Mouse (Mus musculus): ENCODE results near the gene Jrkl. TPM values are rescaled to one million over a fixed set of nuclear protein-coding genes. Genes with fewer than 3 reads are reported as not detected.

Jrkl gene
- 1 to 10 TPM; 6.9 to 7.2 TPM for total RNA-seq (2021)
- long read RNA-seq, experiment 1, transcript Jrkl-201 (1 exons, 3,223 nt): major isoform, 13 of 13 reads
- long read RNA-seq, experiment 1, partial matches to known transcripts: 0 of 13 reads
- long read RNA-seq, experiment 1, other reads (novel, unspliced or antisense): 0 of 13 reads
- long read RNA-seq, experiment 2, transcript Jrkl-201 (1 exons, 3,223 nt): major isoform, 8 of 8 reads
- long read RNA-seq, experiment 2, partial matches to known transcripts: 0 of 8 reads
- long read RNA-seq, experiment 2, other reads (novel, unspliced or antisense): 0 of 8 reads

DNA sequence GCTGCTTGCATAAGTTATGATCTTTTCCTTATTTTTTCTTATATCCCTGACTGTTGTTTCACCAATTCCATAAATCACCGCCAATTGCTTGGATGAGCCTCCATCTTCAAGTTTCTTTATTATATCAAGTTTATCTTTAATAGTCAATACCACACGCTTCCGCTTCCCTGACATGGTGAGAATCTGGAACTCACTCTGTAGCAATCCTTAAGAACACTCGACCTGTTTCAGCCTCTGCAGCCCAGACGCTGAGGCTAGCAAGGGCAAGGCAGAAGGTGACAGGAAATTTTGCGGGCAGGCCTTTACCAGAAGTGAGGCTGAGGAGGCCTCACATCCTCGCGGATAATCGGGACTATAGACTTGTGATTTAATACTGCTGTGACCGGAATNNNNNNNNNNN lies at the start of gene Jrkl:
TSS of gene Jrkl (minus strand) at position 349 of the 400 bp plus-strand sequence.
- DNase-seq (ENCODE audit: low spot score in 2 of 2): peak in 1 of 2 experiments; percentile 12

DNA sequence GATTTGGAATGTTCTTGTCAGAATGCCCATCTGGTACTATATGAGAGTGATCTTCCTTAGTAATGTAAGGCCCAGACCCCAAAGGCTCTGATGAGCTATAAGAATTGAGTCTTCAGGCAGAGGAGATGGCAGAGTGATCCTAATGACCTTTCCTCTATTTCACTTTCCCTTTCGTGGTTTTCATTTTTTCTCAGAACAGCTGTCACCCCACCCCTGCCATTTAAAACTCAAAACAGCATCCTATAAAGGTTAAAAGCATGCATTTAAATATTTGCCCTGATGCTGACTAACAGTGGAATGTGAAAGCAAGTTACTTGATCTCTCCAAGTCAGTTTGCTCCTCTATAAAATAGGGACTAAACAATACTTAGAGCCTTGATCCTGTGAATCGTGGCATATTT lies 41.9 kb upstream of the Jrkl start:
- DNase-seq (ENCODE audit: low spot score in 2 of 2): no peak

DNA sequence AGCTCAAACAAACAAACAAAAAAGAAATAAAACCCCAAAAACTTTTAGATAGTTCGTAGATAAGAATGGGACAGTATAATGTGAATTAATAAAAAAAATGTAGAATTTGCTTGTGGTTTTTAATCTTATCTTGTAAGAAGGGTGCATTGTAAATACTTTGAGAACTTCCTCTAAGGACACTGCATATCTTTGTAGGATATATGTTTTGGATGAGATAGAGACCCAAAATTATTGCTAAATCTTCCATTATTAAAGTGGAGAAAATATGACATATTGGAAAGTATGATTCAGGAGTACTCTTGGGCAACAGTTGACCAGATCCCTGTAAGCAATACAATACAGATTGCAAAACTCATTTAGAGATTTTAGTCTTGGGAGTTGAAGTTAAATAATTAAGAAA lies 27.6 kb upstream of the Jrkl start:
- DNase-seq (ENCODE audit: low spot score in 2 of 2): no peak

DNA sequence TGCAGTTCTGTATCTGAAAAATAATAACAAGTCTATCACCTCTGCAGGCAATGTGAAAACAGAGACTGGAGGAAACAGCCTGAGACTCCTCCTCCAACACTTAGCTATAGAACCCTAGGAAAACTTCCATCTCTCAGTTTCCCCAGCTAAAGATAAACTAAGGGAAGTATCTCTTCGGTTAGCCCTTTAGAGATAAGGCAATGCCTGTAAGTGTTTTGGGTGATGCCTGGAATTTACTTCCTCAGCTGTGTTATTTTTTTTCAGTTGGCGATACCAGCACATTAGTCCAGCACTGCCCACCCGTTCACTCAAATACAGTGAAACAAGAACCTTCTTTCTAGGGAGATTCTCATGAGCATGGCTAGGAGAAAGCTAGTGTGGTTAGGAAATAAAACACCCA lies 15.4 kb upstream of the Jrkl start:
- no peak for DNase-seq (ENCODE audit: low spot score in 2 of 2)

DNA sequence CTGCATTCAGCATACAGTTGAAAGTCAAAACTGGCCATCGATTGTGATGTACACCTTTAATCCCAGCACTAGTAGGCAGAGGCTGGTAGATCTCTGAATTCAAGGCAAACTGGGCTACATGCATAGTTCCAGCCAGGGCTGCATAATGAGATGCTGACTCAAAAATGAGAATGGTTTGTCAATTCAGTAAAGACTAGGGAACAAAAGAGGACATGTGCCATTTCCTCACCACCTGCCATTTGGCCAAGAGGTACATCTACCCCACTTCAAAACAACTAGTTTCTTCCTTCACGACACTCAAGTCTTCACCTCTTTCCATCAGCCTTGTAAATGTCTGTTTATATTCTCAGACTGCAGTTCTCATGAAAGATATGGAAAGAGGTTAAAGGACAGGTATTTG lies 12.5 kb upstream of the Jrkl start:
- no peak for DNase-seq (ENCODE audit: low spot score in 2 of 2)

DNA sequence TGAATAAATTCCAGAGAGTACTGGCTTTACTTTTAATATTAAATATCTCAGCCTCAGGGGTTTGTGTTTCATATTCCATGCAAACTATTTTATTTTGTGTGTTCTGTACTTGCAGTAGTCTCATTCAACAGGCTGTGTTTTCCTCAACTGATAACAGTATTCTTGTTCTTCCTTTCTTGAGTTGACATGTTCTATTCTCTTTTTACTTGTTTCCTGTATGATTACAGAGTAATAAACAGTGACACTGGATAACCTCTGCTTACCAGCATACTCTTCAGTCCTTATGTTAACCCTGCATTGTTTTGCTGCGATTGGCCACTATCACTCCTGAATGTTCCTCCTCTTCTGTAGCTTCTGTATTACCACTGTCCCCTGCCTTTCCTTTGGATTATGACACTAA lies 11.1 kb upstream of the Jrkl start:
- no peak for DNase-seq (ENCODE audit: low spot score in 2 of 2)

DNA sequence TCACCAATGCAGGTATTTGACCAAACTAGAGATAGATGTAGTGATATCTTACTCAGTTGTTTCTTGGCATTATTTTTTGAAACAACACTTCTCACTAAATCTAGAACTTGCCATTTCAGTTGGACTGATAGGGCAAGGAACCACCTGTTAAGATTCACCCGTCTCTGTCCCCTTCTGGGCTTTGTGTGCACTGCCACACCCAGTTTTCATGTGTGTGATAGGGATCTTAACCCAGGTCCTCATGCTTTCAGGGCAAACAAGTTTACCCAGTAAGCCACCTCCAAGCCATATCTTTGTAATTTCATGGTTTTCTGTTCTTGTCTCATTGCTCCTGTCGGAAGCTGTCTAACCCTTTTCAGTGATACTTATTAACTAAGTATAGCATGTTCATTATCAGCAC lies 5.6 kb upstream of the Jrkl start:
- no peak for DNase-seq (ENCODE audit: low spot score in 2 of 2)

DNA sequence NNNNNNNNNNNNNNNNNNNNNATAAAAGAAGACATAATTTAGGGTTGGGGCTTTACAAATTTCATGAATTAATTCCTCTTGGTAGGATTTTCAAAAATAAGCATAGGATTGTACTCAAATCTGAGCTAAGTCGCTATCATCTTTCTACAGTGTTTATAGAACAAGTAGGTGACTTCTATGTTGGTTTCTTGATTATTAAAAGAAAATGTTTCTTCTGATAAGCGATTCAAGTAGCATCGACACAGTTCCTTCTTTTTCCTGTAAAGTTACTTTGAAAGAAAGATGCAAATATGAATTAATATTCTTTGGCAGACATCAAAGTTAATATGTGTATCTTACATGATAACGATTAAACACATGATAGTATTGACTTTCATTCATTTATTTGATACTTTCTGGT lies 2.5 kb upstream of the Jrkl start:
- no peak for DNase-seq (ENCODE audit: low spot score in 2 of 2)

DNA sequence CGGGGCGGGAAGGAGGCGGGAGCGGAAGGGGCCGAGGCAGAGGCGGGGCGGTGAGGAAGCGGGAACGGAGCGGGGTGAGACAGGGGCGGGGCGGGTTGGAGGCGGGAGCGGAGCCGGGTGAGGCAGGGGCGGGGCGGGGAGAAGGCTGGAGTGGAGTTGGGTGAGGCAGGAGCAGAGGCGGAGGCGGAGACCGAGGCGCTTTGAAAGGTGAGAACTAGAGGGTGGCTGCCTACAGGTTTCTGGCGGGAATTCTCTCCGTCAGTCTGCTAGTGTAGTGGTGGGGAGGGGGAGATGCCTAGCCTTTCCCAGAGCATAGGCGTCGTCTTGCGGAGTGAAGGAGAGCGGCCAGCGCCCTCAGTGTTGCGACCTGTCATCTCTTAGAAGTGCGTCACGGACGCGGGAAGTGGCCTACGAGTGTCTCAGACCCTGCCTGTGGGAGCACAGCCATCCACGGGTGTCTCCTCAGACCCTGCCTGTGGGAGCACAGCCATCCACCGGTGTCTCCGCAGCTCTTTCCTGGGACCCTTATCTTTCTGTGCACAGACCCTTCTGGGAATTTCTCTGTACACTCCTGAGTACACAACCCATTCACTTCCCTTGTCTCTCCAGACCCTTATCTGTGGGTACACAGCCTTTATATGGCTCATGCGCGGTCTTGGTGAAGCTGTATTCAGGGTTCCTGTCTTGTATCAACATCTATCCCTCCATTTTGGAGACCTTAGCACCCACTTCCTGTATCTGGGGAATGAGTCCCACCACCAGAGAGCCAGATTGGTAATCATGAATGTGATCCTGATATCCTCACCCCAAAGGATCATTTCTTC lies 1.4 kb upstream of the Jrkl start, which contains the start of gene Ccdc82:
TSS of gene Ccdc82 (plus strand) at position 141 of the 824 bp plus-strand sequence.
- DNase-seq (ENCODE audit: low spot score in 2 of 2): peak; percentile 88 to 94

DNA sequence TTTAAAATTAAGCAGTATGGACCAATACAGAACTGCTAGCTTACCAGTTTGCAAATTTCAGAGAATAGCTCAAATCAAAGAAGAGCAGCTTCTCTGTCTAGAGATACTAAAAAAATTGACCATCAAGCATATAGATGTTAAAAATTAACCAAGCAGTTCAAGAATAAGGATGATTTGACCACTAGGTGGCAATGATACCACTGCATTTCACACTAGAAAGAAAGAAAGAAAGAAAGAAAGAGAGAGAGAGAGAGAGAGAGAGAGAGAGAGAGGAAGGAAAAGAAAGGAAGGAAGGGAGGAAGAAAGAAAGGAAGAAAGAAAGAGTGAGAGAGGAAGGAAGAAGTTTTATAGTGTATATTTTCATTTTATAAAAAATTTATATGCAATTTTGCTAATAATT lies 3.3 kb downstream of the Jrkl start:
- no peak for DNase-seq (ENCODE audit: low spot score in 2 of 2)

DNA sequence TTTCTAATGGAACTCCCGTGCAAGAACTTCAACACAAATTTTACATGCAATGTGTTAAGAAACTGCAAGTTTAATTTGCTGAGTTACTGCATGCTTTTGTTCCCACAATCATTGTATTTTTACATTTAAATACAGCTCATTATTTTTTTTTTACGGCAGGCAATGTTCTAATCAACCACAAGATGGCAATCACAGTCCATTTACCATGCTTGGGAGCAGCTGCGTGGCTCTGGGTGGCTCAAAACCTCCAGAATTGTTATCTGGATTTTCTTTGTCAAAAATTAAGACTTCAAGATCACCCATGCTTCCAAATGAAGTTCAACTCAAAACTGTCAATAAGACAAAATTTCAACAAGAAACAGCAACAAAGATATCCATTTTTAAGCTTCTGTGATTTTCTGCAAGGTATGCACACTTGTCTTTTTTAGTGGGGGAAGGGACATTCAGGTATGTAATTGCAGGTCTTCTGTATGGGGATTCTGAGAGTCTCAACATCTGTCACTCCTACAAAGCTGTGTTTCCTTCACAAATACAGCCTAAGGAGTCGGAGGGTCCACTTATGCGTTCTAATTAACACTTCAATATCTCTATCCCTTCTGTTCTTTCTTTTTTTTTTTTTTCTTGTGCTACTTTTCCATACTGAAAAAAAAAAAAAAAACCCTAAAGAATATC lies 13.9 kb downstream of the Jrkl start:
- DNase-seq (ENCODE audit: low spot score in 2 of 2): no peak

DNA sequence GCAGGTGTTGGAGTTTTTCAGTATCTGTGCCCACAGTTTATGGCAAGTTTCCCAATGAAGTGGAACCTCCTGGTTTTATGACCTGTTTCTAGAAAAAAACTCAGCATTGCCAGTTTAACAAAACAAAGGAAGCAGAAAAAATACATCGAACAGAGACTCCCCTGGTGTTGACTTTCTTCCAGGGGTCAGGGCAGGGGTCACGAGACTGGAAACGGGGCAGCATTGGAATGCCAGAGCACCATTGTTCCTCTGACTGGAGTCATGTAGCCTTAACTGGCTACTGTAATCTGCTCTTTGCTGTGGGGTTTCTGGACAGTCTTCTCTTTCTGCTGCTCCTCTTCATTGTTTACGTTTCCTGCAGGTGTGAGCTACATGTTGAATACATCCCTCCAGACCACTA lies 15.1 kb downstream of the Jrkl start:
- DNase-seq (ENCODE audit: low spot score in 2 of 2): no peak

DNA sequence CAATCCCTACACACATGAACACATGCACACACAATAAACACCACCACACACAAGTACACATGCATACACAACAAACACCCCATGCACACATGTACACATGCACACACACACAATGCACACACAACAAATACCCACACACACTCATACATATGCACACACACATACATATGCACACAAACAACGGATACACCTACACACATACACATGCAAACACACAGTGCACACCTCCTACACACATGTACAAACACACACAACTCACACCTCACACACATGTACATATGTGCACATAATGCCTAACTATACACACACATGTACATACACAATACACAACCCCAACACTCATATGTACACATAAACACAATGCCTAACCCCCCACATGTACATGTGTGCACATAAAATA lies 19.8 kb downstream of the Jrkl start:
- no peak for DNase-seq (ENCODE audit: low spot score in 2 of 2)

DNA sequence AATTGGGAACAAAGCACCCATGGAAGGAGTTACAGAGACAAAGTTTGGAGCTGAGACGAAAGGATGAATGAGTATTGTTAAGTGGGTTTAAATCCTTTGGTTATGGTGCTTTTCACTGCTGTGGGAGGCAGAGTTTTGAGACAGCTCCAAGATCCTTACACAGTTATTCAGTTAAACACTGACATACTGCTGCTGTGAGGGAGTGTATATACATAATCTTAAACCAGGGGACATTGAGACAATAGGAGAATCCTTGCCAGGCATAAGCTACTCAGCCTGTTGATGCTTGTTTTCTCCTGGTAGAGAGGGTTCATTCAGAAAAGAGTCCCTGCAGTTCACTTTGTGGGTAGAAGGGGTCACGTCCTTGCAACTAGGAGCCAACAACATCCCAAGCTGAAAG lies 39.3 kb downstream of the Jrkl start:
- DNase-seq (ENCODE audit: low spot score in 2 of 2): no peak

DNA sequence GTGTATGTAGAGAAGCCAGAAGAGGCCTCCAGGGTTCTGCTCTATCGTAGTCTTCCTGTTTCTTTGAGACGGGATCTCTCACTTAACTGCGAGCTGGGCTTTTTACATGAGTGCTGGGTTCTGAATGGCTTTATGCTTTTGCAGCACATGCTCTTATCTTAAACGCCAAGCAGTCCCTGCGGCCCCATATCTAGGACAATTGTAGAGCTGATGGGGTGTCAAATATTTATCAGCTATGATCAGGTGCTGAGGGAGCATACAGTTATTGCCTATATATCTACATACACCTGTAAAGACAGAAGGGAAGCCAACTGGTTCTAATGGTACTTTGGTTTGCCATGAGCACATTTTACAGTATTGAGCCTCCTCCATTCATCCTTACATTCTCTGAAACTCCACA lies 41.9 kb downstream of the Jrkl start:
- no peak for DNase-seq (ENCODE audit: low spot score in 2 of 2)

DNA sequence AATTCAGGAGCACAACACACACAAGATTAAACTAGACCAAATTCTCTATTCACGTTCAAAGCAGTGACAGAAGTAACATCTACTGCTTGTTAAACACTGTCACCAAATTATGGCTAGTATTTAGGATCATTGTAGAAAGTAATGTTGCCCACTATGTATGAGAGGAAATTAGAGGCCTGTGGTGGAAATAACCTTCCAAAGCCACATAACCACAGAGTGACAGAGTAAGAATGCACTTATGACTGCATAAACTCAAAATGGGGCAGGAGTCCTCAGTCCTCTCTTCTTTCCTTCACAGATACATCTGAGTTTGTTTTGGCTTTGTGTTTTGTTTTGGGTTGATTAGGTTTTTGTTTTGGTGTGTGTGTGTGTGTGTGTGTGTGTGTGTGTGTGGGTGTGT lies 42.5 kb downstream of the Jrkl start:
- DNase-seq (ENCODE audit: low spot score in 2 of 2): no peak

DNA sequence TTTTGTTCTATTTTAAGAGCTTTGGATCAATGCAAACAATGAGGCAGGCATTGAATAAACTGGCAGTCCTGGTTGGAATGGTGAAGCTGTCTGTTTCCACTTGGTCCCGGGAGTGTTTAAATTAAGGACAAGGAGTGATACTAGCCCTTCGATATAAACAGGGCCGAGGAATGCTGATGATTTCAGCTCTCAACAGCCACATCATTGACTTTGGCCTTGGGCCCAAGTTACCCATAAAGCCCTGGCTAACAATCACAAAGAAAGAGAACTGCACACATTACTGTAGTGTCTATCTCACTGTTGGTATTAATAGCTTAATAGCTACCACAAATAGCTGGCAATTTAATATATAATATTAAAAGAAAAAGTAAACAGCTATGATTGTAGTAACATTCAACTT lies 45.5 kb downstream of the Jrkl start:
- no peak for DNase-seq (ENCODE audit: low spot score in 2 of 2)

DNA sequence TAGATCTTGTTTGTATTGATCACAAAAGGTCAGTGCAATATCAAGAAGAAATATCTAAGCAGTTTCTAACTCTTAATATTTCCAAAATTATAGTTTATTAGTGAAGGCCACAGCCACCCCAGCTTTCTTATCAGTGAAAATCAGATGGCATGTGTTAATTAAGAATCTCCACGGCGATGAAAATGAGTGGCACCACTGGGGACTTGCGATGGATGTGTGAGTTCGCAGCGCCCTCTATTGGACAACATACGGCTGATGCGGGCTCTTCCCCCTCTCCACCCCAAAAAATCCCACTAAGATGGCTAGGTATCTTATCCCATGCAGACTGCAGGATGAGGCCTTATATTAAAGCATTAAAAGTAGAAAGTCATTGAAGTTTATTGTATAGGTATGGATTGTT lies 49.9 kb downstream of the Jrkl start:
- DNase-seq (ENCODE audit: low spot score in 2 of 2): no peak

DNA sequence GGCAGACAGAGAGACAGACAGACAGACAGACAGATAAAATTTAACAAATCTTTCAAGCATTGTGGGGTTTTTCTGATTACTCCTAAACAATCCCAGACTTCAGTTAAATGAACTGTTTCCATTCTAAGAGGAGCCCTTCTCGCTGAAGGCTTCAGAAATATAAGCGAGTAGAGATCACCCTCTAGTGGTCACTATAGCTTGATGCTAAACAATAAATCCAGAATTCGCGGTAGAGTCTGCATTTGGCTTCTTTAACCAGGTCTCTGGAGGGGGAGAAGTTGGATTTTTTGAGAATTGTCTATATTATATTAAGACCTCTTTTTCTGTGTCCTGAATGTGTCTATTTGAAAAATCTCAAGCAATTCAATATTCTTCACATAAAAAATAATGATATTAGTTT lies 50.4 kb downstream of the Jrkl start:
- DNase-seq (ENCODE audit: low spot score in 2 of 2): no peak

DNA sequence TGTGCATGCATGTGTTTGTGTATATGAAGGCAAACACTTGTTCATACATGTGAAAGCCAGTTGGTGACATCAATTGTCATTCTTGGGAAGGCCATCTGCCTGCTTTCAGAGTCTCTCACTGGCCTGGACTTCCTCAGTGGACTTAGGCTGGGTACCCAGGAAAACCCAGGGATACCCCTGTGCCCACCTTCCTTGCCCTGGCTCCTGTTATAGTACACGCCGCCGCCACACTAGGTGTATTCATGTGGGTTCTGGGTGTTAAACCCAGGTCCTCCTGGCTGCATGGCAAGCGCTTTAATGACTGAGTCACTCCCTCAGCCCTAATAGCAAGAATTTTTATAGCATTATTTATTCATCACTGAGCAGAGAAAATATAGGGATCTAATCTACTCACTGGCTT lies 51.0 kb downstream of the Jrkl start:
- DNase-seq (ENCODE audit: low spot score in 2 of 2): no peak
